Mouse (Mus musculus): ENCODE data around the gene Hpse2. TPM values are rescaled to one million over a fixed set of nuclear protein-coding genes. Genes with fewer than 3 reads are reported as not detected.

Hpse2 gene
- polyA plus RNA-seq, 1 experiment from 2014 or later = 0.69 TPM

- WGBS = 67% methylated on average over 2 of the region's 2 CpGs
- H3K4me3 ChIP-seq (ENCODE audit: low read length) = no peak overlapping the region
- H3K4me1 ChIP-seq (ENCODE audit: insufficient read depth, low read length) = no peaks in the 10 kb centered on the region
- no peaks in the 10 kb centered on the region for H3K36me3 ChIP-seq (ENCODE audit: insufficient read depth, low read length)
- no peak overlapping the region for H3K9ac ChIP-seq (replicated peaks; ENCODE audit: low read length)
- no peak overlapping the region for H3K4me2 ChIP-seq (replicated peaks; ENCODE audit: low read depth, low read length)
- no peaks in the 10 kb centered on the region for H3K9me3 ChIP-seq (ENCODE audit: low read length)
- H3K27ac ChIP-seq (ENCODE audit: low read length) = no peak overlapping the region
- ATAC-seq (ENCODE audit: low FRiP score, low TSS enrichment) = no peak
- H3K27me3 ChIP-seq (ENCODE audit: insufficient read depth, low read length) = no peaks in the 10 kb centered on the region
Observed at GRCm38 (mm10) chr19:42817761-42818160, 570.4 kb downstream of the Hpse2 start.

GRCm38 (mm10) chr19:42816261-42816660 lies 571.9 kb downstream of the Hpse2 start:
- WGBS = 81% methylated on average over 2 of the region's 2 CpGs
- Histone ChIP-seq H3K4me3 (ENCODE audit: low read length) (no peak overlapping the region), H3K36me3 (ENCODE audit: insufficient read depth, low read length) (no peaks in the 10 kb centered on the region), H3K9me3 (ENCODE audit: low read length) (no peaks in the 10 kb centered on the region), H3K27ac (ENCODE audit: low read length) (no peak overlapping the region), H3K27me3 (ENCODE audit: insufficient read depth, low read length) (no peaks in the 10 kb centered on the region), H3K4me1 (ENCODE audit: insufficient read depth, low read length) (0 out of 2 replicates have a peak, but pooled peaks cover 4% of the 10 kb centered on the region), H3K9ac (replicated peaks; ENCODE audit: low read length) (no peak overlapping the region), H3K4me2 (replicated peaks; ENCODE audit: low read depth, low read length) (no peak overlapping the region)
- ATAC-seq (ENCODE audit: low FRiP score, low TSS enrichment) = no peak

GRCm38 (mm10) chr19:42810140-42810539 lies 578.0 kb downstream of the Hpse2 start:
- no peak overlapping the region for H3K4me3 ChIP-seq (ENCODE audit: low read length)
- H3K27me3 ChIP-seq (ENCODE audit: insufficient read depth, low read length) = no peaks in the 10 kb centered on the region
- 57% methylated on average over 5 of the region's 5 CpGs for WGBS
- no peak overlapping the region for H3K4me2 ChIP-seq (replicated peaks; ENCODE audit: low read depth, low read length)
- H3K27ac ChIP-seq (ENCODE audit: low read length) = no peak overlapping the region
- no peaks in the 10 kb centered on the region for H3K36me3 ChIP-seq (ENCODE audit: insufficient read depth, low read length)
- H3K9ac ChIP-seq (replicated peaks; ENCODE audit: low read length) = no peak overlapping the region
- H3K4me1 ChIP-seq (ENCODE audit: insufficient read depth, low read length) = 0 out of 2 replicates have a peak, but pooled peaks cover 4% of the 10 kb centered on the region
- ATAC-seq (ENCODE audit: low FRiP score, low TSS enrichment) = no peak
- no peaks in the 10 kb centered on the region for H3K9me3 ChIP-seq (ENCODE audit: low read length)

GRCm38 (mm10) chr19:42809491-42809890 lies 578.7 kb downstream of the Hpse2 start:
- Histone ChIP-seq H3K4me1 (ENCODE audit: insufficient read depth, low read length) (0 out of 2 replicates have a peak, but pooled peaks cover 4% of the 10 kb centered on the region), H3K36me3 (ENCODE audit: insufficient read depth, low read length) (no peaks in the 10 kb centered on the region), H3K4me2 (replicated peaks; ENCODE audit: low read depth, low read length) (no peak overlapping the region), H3K9me3 (ENCODE audit: low read length) (no peaks in the 10 kb centered on the region), H3K27me3 (ENCODE audit: insufficient read depth, low read length) (no peaks in the 10 kb centered on the region), H3K4me3 (ENCODE audit: low read length) (no peak overlapping the region), H3K27ac (ENCODE audit: low read length) (no peak overlapping the region), H3K9ac (replicated peaks; ENCODE audit: low read length) (no peak overlapping the region)
- ATAC-seq (ENCODE audit: low FRiP score, low TSS enrichment) = no peak
- 84% methylated on average over 10 of the region's 10 CpGs for WGBS

GRCm38 (mm10) chr19:42797866-42798265 lies 590.3 kb downstream of the Hpse2 start:
- WGBS = 44% methylated on average over 2 of the region's 2 CpGs
- no peak overlapping the region for H3K9ac ChIP-seq (replicated peaks; ENCODE audit: low read length)
- H3K9me3 ChIP-seq (ENCODE audit: low read length) = no peaks in the 10 kb centered on the region
- H3K4me1 ChIP-seq (ENCODE audit: insufficient read depth, low read length) = peaks cover 5% of the 10 kb centered on the region; the same call in 1 of the 2 replicates
- H3K36me3 ChIP-seq (ENCODE audit: insufficient read depth, low read length) = no peaks in the 10 kb centered on the region
- H3K4me3 ChIP-seq (ENCODE audit: low read length) = no peak overlapping the region
- peaks cover 4% of the 10 kb centered on the region; the same call in 1 of the 2 replicates for H3K27me3 ChIP-seq (ENCODE audit: insufficient read depth, low read length)
- no peak for ATAC-seq (ENCODE audit: low FRiP score, low TSS enrichment)
- H3K27ac ChIP-seq (ENCODE audit: low read length) = no peak overlapping the region
- no peak overlapping the region for H3K4me2 ChIP-seq (replicated peaks; ENCODE audit: low read depth, low read length)

- Histone ChIP-seq H3K4me1 (ENCODE audit: insufficient read depth, low read length) (peaks cover 5% of the 10 kb centered on the region; the same call in 1 of the 2 replicates), H3K4me2 (replicated peaks; ENCODE audit: low read depth, low read length) (peak overlapping the region; percentile 64), H3K36me3 (ENCODE audit: insufficient read depth, low read length) (no peaks in the 10 kb centered on the region), H3K9me3 (ENCODE audit: low read length) (no peaks in the 10 kb centered on the region), H3K27ac (ENCODE audit: low read length) (no peak overlapping the region), H3K9ac (replicated peaks; ENCODE audit: low read length) (no peak overlapping the region), H3K4me3 (ENCODE audit: low read length) (peak overlapping the region; percentile 43; the same call in 1 of the 2 replicates), H3K27me3 (ENCODE audit: insufficient read depth, low read length) (peaks cover 4% of the 10 kb centered on the region; the same call in 1 of the 2 replicates)
- 22% methylated on average over 9 of the region's 9 CpGs for WGBS
- no peak for ATAC-seq (ENCODE audit: low FRiP score, low TSS enrichment)
Observed at GRCm38 (mm10) chr19:42795801-42796200, 592.4 kb downstream of the Hpse2 start.

- H3K27ac ChIP-seq (ENCODE audit: low read length) = no peak overlapping the region
- H3K27me3 ChIP-seq (ENCODE audit: insufficient read depth, low read length) = peaks cover 4% of the 10 kb centered on the region; the same call in 1 of the 2 replicates
Observed at GRCm38 (mm10) chr19:42794914-42795613, 593.1 kb downstream of the Hpse2 start.

GRCm38 (mm10) chr19:42788311-42788710 lies 599.8 kb downstream of the Hpse2 start:
- no peak overlapping the region for H3K27ac ChIP-seq (ENCODE audit: low read length)
- WGBS = 26% methylated on average over 5 of the region's 5 CpGs

More at GRCm38 (mm10) chr19:42794914-42795613, 593.1 kb downstream of the Hpse2 start:
- peak overlapping the region; percentile 64 for H3K4me2 ChIP-seq (replicated peaks; ENCODE audit: low read depth, low read length)
- H3K4me3 ChIP-seq (ENCODE audit: low read length) = peak overlapping the region; percentile 43
- H3K4me1 ChIP-seq (ENCODE audit: insufficient read depth, low read length) = peaks cover 5% of the 10 kb centered on the region; the same call in 1 of the 2 replicates
- H3K36me3 ChIP-seq (ENCODE audit: insufficient read depth, low read length) = no peaks in the 10 kb centered on the region
- under 1% methylated on average over 31 of the region's 31 CpGs for WGBS
- peak overlapping the region; percentile 52 for H3K9ac ChIP-seq (replicated peaks; ENCODE audit: low read length)
- no peaks in the 10 kb centered on the region for H3K9me3 ChIP-seq (ENCODE audit: low read length)
- peak; percentile 91 for ATAC-seq (ENCODE audit: low FRiP score, low TSS enrichment)

GRCm38 (mm10) chr19:42785562-42786220 lies 602.5 kb downstream of the Hpse2 start:
- Histone ChIP-seq H3K4me2 (replicated peaks; ENCODE audit: low read depth, low read length) (no peak overlapping the region), H3K4me3 (ENCODE audit: low read length) (no peak overlapping the region), H3K27me3 (ENCODE audit: insufficient read depth, low read length) (no peaks in the 10 kb centered on the region), H3K36me3 (ENCODE audit: insufficient read depth, low read length) (no peaks in the 10 kb centered on the region), H3K4me1 (ENCODE audit: insufficient read depth, low read length) (peaks cover 8% of the 10 kb centered on the region; the same call in 1 of the 2 replicates), H3K9me3 (ENCODE audit: low read length) (no peaks in the 10 kb centered on the region), H3K27ac (ENCODE audit: low read length) (no peak overlapping the region), H3K9ac (replicated peaks; ENCODE audit: low read length) (no peak overlapping the region)
- no peak for ATAC-seq (ENCODE audit: low FRiP score, low TSS enrichment)
- 73% methylated on average over 8 of the region's 8 CpGs for WGBS

More at GRCm38 (mm10) chr19:42788311-42788710, 599.8 kb downstream of the Hpse2 start:
- no peak overlapping the region for H3K9ac ChIP-seq (replicated peaks; ENCODE audit: low read length)
- peaks cover 8% of the 10 kb centered on the region; the same call in 1 of the 2 replicates for H3K4me1 ChIP-seq (ENCODE audit: insufficient read depth, low read length)
- H3K9me3 ChIP-seq (ENCODE audit: low read length) = no peaks in the 10 kb centered on the region
- no peak overlapping the region for H3K4me2 ChIP-seq (replicated peaks; ENCODE audit: low read depth, low read length)
- peaks cover 4% of the 10 kb centered on the region; the same call in 1 of the 2 replicates for H3K27me3 ChIP-seq (ENCODE audit: insufficient read depth, low read length)
- no peaks in the 10 kb centered on the region for H3K36me3 ChIP-seq (ENCODE audit: insufficient read depth, low read length)
- ATAC-seq (ENCODE audit: low FRiP score, low TSS enrichment) = peak; percentile 31; the same call in 1 of the 2 replicates
- H3K4me3 ChIP-seq (ENCODE audit: low read length) = no peak overlapping the region

All from kidney, embryonic 16.5 days (tissue).